Mouse (Mus musculus): ENCODE results near the gene Chst11. TPM values are rescaled to one million over a fixed set of nuclear protein-coding genes. Genes with fewer than 3 reads are reported as not detected.

Gene Chst11
- polyA plus RNA-seq, 1 experiment from 2014 or later = 2.0 TPM

DNA sequence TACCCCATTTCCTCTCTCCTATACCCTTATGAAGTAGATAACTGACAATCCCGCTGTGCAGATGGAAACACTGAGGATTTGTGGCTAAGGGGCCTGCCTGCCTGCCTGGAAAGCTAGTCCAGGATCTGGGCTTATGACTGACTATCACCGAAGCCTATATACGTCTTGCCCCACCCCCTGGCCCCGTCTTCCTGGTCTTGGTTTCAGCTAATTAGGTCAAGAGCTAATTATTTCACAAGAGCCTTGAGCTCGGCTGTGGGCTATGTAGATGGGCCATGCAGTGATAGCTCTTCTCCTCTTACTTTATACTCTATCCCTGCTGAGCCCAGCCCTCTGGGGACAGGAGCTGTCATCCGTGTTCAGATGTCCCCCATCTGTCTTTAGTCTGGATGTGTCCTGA lies 12.2 kb downstream of the Chst11 start:
- 92% methylated on average over 6 of the region's 6 CpGs for WGBS
- H3K36me3 ChIP-seq (ENCODE audit: control insufficient read depth, insufficient read depth, low read length) = no peaks in the 10 kb centered on the region
- no peak overlapping the region for H3K9ac ChIP-seq (ENCODE audit: low read length)
- ATAC-seq (replicated peaks; ENCODE audit: low FRiP score, low TSS enrichment, low read depth) = no peak
- no peaks in the 10 kb centered on the region for H3K9me3 ChIP-seq (ENCODE audit: control insufficient read depth, low read length)
- H3K27me3 ChIP-seq (replicated peaks; ENCODE audit: control insufficient read depth, insufficient read depth, low read length) = no peaks in the 10 kb centered on the region
- no peak overlapping the region for H3K4me2 ChIP-seq (ENCODE audit: low read length)
- no peak overlapping the region for H3K4me3 ChIP-seq (ENCODE audit: low read depth, low read length)
- H3K27ac ChIP-seq (ENCODE audit: low read depth) = no peak overlapping the region
- DNase-seq (ENCODE audit: low spot score) = no peak
- no peaks in the 10 kb centered on the region for H3K4me1 ChIP-seq (replicated peaks; ENCODE audit: control insufficient read depth, insufficient read depth, low read length)

DNA sequence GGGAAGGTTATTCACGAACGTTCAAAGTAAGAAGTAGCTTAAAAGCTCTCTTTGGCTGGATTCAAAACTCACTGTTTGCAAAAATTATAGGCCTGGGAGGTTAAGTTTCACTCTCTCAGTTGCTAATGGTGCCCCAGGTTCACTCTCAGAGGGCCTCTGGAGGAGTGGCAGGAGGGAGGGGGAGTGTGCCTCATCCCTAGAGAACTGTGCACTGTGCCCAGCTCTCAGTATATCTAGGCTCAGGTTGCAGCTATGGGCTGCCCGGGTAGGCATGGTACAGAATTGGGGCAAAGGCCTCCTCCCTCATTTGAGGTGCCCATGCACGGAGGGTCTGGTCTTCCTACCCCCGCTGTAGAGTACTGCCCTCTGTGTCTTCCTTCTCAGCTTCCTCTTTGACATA lies 14.9 kb downstream of the Chst11 start:
- H3K27ac ChIP-seq (ENCODE audit: low read depth) = no peak overlapping the region
- H3K9me3 ChIP-seq (ENCODE audit: control insufficient read depth, low read length) = no peaks in the 10 kb centered on the region
- H3K9ac ChIP-seq (ENCODE audit: low read length) = no peak overlapping the region
- 87% methylated on average over 5 of the region's 5 CpGs for WGBS
- H3K27me3 ChIP-seq (replicated peaks; ENCODE audit: control insufficient read depth, insufficient read depth, low read length) = no peaks in the 10 kb centered on the region
- H3K4me2 ChIP-seq (ENCODE audit: low read length) = no peak overlapping the region
- peaks cover 5% of the 10 kb centered on the region for H3K4me1 ChIP-seq (replicated peaks; ENCODE audit: control insufficient read depth, insufficient read depth, low read length)
- H3K36me3 ChIP-seq (ENCODE audit: control insufficient read depth, insufficient read depth, low read length) = no peaks in the 10 kb centered on the region
- no peak overlapping the region for H3K4me3 ChIP-seq (ENCODE audit: low read depth, low read length)
- ATAC-seq (replicated peaks; ENCODE audit: low FRiP score, low TSS enrichment, low read depth) (no peak), DNase-seq (ENCODE audit: low spot score) (no peak)

DNA sequence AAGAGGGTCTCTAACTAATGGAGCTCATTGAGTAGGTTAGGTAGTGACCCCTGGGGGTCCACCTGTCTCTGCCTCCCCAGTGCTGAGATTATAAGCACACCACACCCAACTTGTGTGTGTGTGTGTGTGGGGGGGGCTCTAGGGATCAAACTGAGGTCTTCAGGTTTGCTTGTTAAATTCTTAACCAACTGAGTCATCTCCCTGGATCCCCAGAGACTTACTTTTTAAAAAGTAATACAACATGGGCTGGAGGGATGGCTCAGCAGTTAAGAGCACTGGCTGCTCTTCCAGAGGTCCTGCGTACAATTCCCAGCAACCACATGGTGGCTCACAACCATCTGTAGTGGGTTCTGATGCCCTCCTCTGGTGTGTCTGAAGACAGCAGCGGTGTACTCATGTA lies 15.4 kb downstream of the Chst11 start:
- Histone ChIP-seq H3K9me3 (ENCODE audit: control insufficient read depth, low read length) (no peaks in the 10 kb centered on the region), H3K27ac (ENCODE audit: low read depth) (no peak overlapping the region), H3K4me2 (ENCODE audit: low read length) (no peak overlapping the region), H3K36me3 (ENCODE audit: control insufficient read depth, insufficient read depth, low read length) (no peaks in the 10 kb centered on the region), H3K9ac (ENCODE audit: low read length) (no peak overlapping the region), H3K4me3 (ENCODE audit: low read depth, low read length) (no peak overlapping the region), H3K4me1 (replicated peaks; ENCODE audit: control insufficient read depth, insufficient read depth, low read length) (peaks cover 5% of the 10 kb centered on the region), H3K27me3 (replicated peaks; ENCODE audit: control insufficient read depth, insufficient read depth, low read length) (no peaks in the 10 kb centered on the region)
- no peak for ATAC-seq (replicated peaks; ENCODE audit: low FRiP score, low TSS enrichment, low read depth)
- DNase-seq (ENCODE audit: low spot score) = no peak
- WGBS = 95% methylated on average over 2 of the region's 2 CpGs

DNA sequence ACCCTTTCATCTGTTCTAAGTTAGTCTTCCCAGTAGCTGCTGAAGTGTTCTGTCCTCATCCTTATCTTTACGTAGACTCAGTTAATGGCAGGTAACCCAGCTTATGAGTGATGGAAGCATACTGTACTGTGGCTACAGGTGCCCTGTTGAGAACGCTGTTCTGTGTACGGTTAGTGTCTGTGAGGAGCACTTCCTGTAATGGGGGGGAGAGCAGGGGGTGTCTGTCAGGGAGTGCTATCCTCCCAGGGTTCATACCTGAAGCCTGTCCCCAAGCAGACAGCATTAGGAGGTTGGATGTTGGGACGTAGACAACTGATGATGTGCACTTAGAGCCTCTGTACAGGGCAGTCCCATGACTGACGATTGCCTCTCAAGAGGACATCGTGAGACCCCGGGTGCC lies 18.6 kb downstream of the Chst11 start:
- ATAC-seq (replicated peaks; ENCODE audit: low FRiP score, low TSS enrichment, low read depth) (no peak), DNase-seq (ENCODE audit: low spot score) (no peak)
- Histone ChIP-seq H3K27me3 (replicated peaks; ENCODE audit: control insufficient read depth, insufficient read depth, low read length) (no peaks in the 10 kb centered on the region), H3K27ac (ENCODE audit: low read depth) (no peak overlapping the region), H3K36me3 (ENCODE audit: control insufficient read depth, insufficient read depth, low read length) (no peaks in the 10 kb centered on the region), H3K4me1 (replicated peaks; ENCODE audit: control insufficient read depth, insufficient read depth, low read length) (peaks cover 5% of the 10 kb centered on the region), H3K4me3 (ENCODE audit: low read depth, low read length) (no peak overlapping the region), H3K9me3 (ENCODE audit: control insufficient read depth, low read length) (no peaks in the 10 kb centered on the region), H3K9ac (ENCODE audit: low read length) (no peak overlapping the region), H3K4me2 (ENCODE audit: low read length) (no peak overlapping the region)
- WGBS = 90% methylated on average over 7 of the region's 7 CpGs

DNA sequence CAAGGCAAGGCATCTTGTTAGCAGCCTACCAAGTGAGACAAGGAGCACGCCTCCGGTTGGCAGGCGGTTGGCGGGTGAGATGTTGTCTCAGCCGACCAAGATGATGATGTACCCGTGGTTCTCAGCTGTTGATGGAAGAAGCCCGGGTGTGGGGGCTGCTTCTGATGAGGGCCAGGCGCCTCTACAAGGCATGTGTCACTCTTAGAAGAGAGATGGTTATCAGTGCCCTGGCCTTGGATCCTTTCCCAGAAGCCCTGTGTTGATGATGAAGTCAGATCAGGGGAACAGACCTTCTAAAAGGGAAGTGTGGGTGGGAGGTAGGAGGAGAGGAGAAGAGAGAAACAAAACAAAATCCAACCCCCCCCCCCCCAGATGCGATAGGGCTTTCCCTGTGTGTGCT lies 19.1 kb downstream of the Chst11 start:
- DNase-seq (ENCODE audit: low spot score) (no peak), ATAC-seq (replicated peaks; ENCODE audit: low FRiP score, low TSS enrichment, low read depth) (no peak)
- H3K9ac ChIP-seq (ENCODE audit: low read length) = no peak overlapping the region
- H3K27ac ChIP-seq (ENCODE audit: low read depth) = no peak overlapping the region
- no peaks in the 10 kb centered on the region for H3K9me3 ChIP-seq (ENCODE audit: control insufficient read depth, low read length)
- peaks cover 5% of the 10 kb centered on the region for H3K4me1 ChIP-seq (replicated peaks; ENCODE audit: control insufficient read depth, insufficient read depth, low read length)
- no peak overlapping the region for H3K4me3 ChIP-seq (ENCODE audit: low read depth, low read length)
- 56% methylated on average over 9 of the region's 9 CpGs for WGBS
- H3K27me3 ChIP-seq (replicated peaks; ENCODE audit: control insufficient read depth, insufficient read depth, low read length) = no peaks in the 10 kb centered on the region
- H3K36me3 ChIP-seq (ENCODE audit: control insufficient read depth, insufficient read depth, low read length) = no peaks in the 10 kb centered on the region
- no peak overlapping the region for H3K4me2 ChIP-seq (ENCODE audit: low read length)

DNA sequence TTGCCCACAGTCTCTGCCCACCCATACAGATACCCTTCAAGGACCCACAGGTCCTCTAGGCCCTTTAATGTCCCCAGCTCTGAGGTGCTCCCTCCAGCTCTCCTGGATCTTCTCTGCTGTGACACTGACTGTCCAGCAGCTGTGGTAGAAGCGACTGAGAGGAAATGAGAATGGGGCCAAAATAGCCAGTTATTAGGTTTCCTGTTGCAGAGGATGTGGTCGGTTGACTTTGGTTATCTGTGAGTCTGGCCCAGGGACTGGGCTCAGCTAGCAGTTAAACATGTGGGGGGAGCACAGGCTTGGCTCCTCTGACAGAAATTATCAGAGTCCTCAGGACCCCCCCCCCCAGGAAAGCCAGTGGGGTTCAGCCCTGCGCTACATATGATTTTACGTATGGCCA lies 19.7 kb downstream of the Chst11 start:
- no peak overlapping the region for H3K4me3 ChIP-seq (ENCODE audit: low read depth, low read length)
- no peaks in the 10 kb centered on the region for H3K9me3 ChIP-seq (ENCODE audit: control insufficient read depth, low read length)
- ATAC-seq (replicated peaks; ENCODE audit: low FRiP score, low TSS enrichment, low read depth) = no peak
- no peak overlapping the region for H3K9ac ChIP-seq (ENCODE audit: low read length)
- no peak overlapping the region for H3K4me2 ChIP-seq (ENCODE audit: low read length)
- no peaks in the 10 kb centered on the region for H3K36me3 ChIP-seq (ENCODE audit: control insufficient read depth, insufficient read depth, low read length)
- H3K4me1 ChIP-seq (replicated peaks; ENCODE audit: control insufficient read depth, insufficient read depth, low read length) = peaks cover 5% of the 10 kb centered on the region
- no peak for DNase-seq (ENCODE audit: low spot score)
- H3K27me3 ChIP-seq (replicated peaks; ENCODE audit: control insufficient read depth, insufficient read depth, low read length) = no peaks in the 10 kb centered on the region
- no peak overlapping the region for H3K27ac ChIP-seq (ENCODE audit: low read depth)
- WGBS = 72% methylated on average over 4 of the region's 4 CpGs

DNA sequence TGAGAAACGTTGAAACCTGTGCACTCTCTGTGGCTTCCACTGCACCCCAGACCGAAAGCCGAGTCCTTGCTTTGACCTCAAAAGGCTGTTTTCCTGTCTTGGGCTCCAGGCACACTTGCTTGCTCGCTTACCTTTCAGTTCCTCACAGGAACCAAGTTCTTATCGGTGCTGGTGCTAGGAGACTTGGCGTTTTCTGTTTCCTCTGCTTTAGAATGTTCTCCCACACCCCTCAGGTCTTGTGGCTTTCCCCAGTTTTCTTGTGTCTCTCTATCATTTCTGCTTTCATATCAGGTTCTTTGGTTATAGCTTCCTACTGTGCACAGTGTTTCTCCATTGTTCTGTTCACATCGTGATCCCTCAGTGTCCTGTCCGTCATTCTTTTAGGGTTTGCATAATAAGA lies 21.0 kb downstream of the Chst11 start:
- no peaks in the 10 kb centered on the region for H3K36me3 ChIP-seq (ENCODE audit: control insufficient read depth, insufficient read depth, low read length)
- H3K9ac ChIP-seq (ENCODE audit: low read length) = no peak overlapping the region
- no peak overlapping the region for H3K4me3 ChIP-seq (ENCODE audit: low read depth, low read length)
- no peaks in the 10 kb centered on the region for H3K27me3 ChIP-seq (replicated peaks; ENCODE audit: control insufficient read depth, insufficient read depth, low read length)
- H3K9me3 ChIP-seq (ENCODE audit: control insufficient read depth, low read length) = no peaks in the 10 kb centered on the region
- DNase-seq (ENCODE audit: low spot score) (no peak), ATAC-seq (replicated peaks; ENCODE audit: low FRiP score, low TSS enrichment, low read depth) (no peak)
- H3K4me1 ChIP-seq (replicated peaks; ENCODE audit: control insufficient read depth, insufficient read depth, low read length) = peaks cover 5% of the 10 kb centered on the region
- 90% methylated on average over 8 of the region's 8 CpGs for WGBS
- H3K27ac ChIP-seq (ENCODE audit: low read depth) = no peak overlapping the region
- no peak overlapping the region for H3K4me2 ChIP-seq (ENCODE audit: low read length)

DNA sequence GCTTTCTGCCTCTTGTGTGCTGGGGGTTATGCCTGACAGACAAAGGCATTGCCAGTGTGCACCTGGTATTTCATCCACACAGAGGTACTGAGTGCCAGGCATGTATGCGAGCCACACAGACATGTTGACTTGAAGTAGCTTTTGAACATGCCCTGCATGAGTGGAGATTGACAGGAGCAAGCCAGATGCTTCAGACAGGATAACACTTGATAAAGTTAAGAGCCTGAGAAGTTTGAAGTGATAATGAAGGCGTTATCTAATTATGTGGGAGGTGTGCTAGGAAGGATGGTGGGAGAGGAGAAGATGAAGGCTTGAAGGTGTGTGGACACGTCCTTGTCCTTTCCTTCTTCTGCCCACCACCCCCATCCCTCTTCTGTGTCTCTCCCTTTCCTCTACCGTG lies 28.7 kb downstream of the Chst11 start:
- H3K9me3 ChIP-seq (ENCODE audit: control insufficient read depth, low read length) = no peaks in the 10 kb centered on the region
- DNase-seq (ENCODE audit: low spot score) (no peak), ATAC-seq (replicated peaks; ENCODE audit: low FRiP score, low TSS enrichment, low read depth) (no peak)
- 87% methylated on average over 4 of the region's 4 CpGs for WGBS
- H3K27ac ChIP-seq (ENCODE audit: low read depth) = no peak overlapping the region
- H3K4me3 ChIP-seq (ENCODE audit: low read depth, low read length) = no peak overlapping the region
- H3K27me3 ChIP-seq (replicated peaks; ENCODE audit: control insufficient read depth, insufficient read depth, low read length) = no peaks in the 10 kb centered on the region
- no peak overlapping the region for H3K4me2 ChIP-seq (ENCODE audit: low read length)
- no peaks in the 10 kb centered on the region for H3K36me3 ChIP-seq (ENCODE audit: control insufficient read depth, insufficient read depth, low read length)
- no peak overlapping the region for H3K9ac ChIP-seq (ENCODE audit: low read length)
- H3K4me1 ChIP-seq (replicated peaks; ENCODE audit: control insufficient read depth, insufficient read depth, low read length) = 0 out of 2 replicates have a peak, but pooled peaks cover 6% of the 10 kb centered on the region

DNA sequence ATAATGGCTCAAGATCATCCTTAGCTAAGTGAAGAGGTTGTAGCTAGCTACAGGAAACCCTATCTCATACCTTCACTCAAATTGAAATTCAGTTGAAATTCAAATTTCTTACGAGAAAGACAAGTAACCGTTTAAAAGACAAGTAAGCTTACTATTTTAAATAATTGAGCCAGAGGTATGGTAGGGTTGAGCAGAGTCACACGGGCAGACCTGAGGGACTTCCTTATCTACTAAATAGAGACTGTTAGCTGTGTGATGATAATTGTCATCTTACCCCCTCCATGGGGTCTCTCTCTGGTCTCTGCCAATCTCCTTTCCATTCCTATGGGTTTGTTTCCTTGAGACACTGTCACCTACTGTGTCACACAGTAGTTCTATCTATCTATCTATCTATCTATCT lies 30.6 kb downstream of the Chst11 start:
- no peak overlapping the region for H3K4me3 ChIP-seq (ENCODE audit: low read depth, low read length)
- no peak overlapping the region for H3K4me2 ChIP-seq (ENCODE audit: low read length)
- H3K9ac ChIP-seq (ENCODE audit: low read length) = no peak overlapping the region
- 0 out of 2 replicates have a peak, but pooled peaks cover 12% of the 10 kb centered on the region for H3K4me1 ChIP-seq (replicated peaks; ENCODE audit: control insufficient read depth, insufficient read depth, low read length)
- ATAC-seq (replicated peaks; ENCODE audit: low FRiP score, low TSS enrichment, low read depth) = no peak
- H3K9me3 ChIP-seq (ENCODE audit: control insufficient read depth, low read length) = no peaks in the 10 kb centered on the region
- no peaks in the 10 kb centered on the region for H3K36me3 ChIP-seq (ENCODE audit: control insufficient read depth, insufficient read depth, low read length)
- no peak overlapping the region for H3K27ac ChIP-seq (ENCODE audit: low read depth)
- DNase-seq (ENCODE audit: low spot score) = no peak
- no peaks in the 10 kb centered on the region for H3K27me3 ChIP-seq (replicated peaks; ENCODE audit: control insufficient read depth, insufficient read depth, low read length)
- 95% methylated on average over 3 of the region's 3 CpGs for WGBS

All from intestine, embryonic 14.5 days (tissue).